Comparison of ENCODE assay signal across 23 mouse cellular contexts in the genomic region with DNA sequence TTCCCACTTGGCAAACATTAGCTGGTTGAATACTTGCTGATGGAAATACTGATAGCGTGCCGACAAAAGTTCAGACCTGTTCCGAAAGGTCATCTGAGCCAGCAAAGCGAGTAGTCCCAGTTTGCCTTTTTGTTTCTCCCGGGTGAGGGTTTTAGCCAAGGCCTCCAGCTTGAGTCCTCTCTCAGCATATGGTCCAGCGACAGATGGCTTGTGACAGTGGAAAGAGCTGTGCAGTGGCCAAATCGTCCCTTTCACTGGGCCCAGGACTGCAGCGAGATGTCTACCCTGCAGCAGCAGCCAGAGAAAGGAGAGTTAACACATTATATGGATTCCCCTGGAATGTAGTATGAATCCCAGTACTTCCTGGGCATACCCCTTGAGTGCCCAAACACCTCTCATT.
DNase-seq lines count a peak whose midpoint lies in the region; ATAC-seq and TF ChIP-seq lines count a peak whose summit lies in the region.
"Had no signal": no experiment of that assay in that cellular context is flagged by ENCODE, and none has a peak within 500 bp of the region (broad histone marks: within the 10 kb centered on the region; RNA-seq: fewer than 3 reads in every experiment).

No protein-coding gene starts in this region.

- intact Hi-C loops in left cerebral cortex, postnatal 4 days (cut with DNase I) = no loop called here
- intact Hi-C loops in left cerebral cortex, postnatal 10 days (cut with DNase I) = no loop called here

- TF ChIP-seq EP300 in stomach, postnatal 0 days (optimal IDR thresholded peaks at IDR 0.05) = no peak

- no peaks in the 10 kb centered on the region for H3K36me3 ChIP-seq in stomach, postnatal 0 days (ENCODE audit: control insufficient read depth, insufficient read depth, low read length)
- H3K36me3 ChIP-seq: embryonic facial prominence, embryonic 10.5 days; forebrain, embryonic 10.5 days; heart, embryonic 15.5 days; hindbrain, embryonic 15.5 days; midbrain, embryonic 13.5 days; neural tube, embryonic 12.5 days had no signal

- peak; percentile 72 for DNase-seq in left cerebral cortex, postnatal 4 days
- DNase-seq in left cerebral cortex, postnatal 10 days (ENCODE audit: extremely low spot score in 1 of 2, low spot score in 2 of 2) = no peak
- peak; percentile 24 for DNase-seq in brain, embryonic 14.5 days (ENCODE audit: low read depth)
- peak; percentile 86 to 89 for DNase-seq in cerebellum, adult 18-20 months
- peak; percentile 80 to 87 for DNase-seq in cerebellum, postnatal 14 days
- DNase-seq in frontal cortex, postnatal 10 days (ENCODE audit: low spot score in 2 of 2) = no peak
- DNase-seq in stomach, postnatal 0 days (ENCODE audit: low spot score) = no peak
- DNase-seq: adrenal gland, postnatal 36 days; forebrain, postnatal 0 days; heart, postnatal 36 days; kidney, postnatal 25 days; lung, embryonic 14.5 days; retina, postnatal 1 day; right cerebral cortex, postnatal 25 days; thymus, postnatal 25 days had no signal

- H3K4me2 ChIP-seq in stomach, postnatal 0 days (replicated peaks; ENCODE audit: low read depth) = no peak overlapping the region
- H3K4me2 ChIP-seq: heart, embryonic 15.5 days; hindbrain, embryonic 15.5 days; lung, embryonic 14.5 days; midbrain, embryonic 13.5 days; neural tube, embryonic 12.5 days had no signal

- TF ChIP-seq CTCF in brain, embryonic 14.5 days (IDR thresholded peaks at IDR 0.05; ENCODE audit: borderline replicate concordance, extremely low read depth, insufficient read depth, insufficient read length) = no peak
- no peak for TF ChIP-seq CTCF in stomach, postnatal 0 days (IDR thresholded peaks at IDR 0.05; ENCODE audit: low read depth)

- H3K9ac ChIP-seq in stomach, postnatal 0 days (ENCODE audit: low read length) = no peak overlapping the region
- H3K9ac ChIP-seq: forebrain, postnatal 0 days; heart, embryonic 15.5 days; hindbrain, embryonic 15.5 days; liver, embryonic 14.5 days; lung, embryonic 14.5 days; midbrain, embryonic 13.5 days; neural tube, embryonic 12.5 days had no signal

- H3K27ac ChIP-seq in stomach, postnatal 0 days (replicated peaks) = no peak overlapping the region
- H3K27ac ChIP-seq: embryonic facial prominence, embryonic 10.5 days; forebrain, embryonic 10.5 days; heart, embryonic 15.5 days; hindbrain, embryonic 15.5 days; liver, embryonic 14.5 days; midbrain, embryonic 13.5 days; neural tube, embryonic 12.5 days had no signal

- ATAC-seq in stomach, postnatal 0 days (ENCODE audit: low FRiP score, low TSS enrichment) = no peak
- ATAC-seq: forebrain, postnatal 0 days; intestine, embryonic 16.5 days; midbrain, embryonic 13.5 days had no signal

- H3K9me3 ChIP-seq in stomach, postnatal 0 days (ENCODE audit: control insufficient read depth, low read length) = no peaks in the 10 kb centered on the region
- H3K9me3 ChIP-seq: embryonic facial prominence, embryonic 10.5 days; forebrain, embryonic 10.5 days; heart, embryonic 15.5 days; hindbrain, embryonic 15.5 days; midbrain, embryonic 13.5 days; neural tube, embryonic 12.5 days had no signal

- H3K4me3 ChIP-seq in stomach, postnatal 0 days (ENCODE audit: low read depth, low read length) = no peak overlapping the region
- H3K4me3 ChIP-seq: embryonic facial prominence, embryonic 10.5 days; forebrain, embryonic 10.5 days; heart, embryonic 15.5 days; hindbrain, embryonic 15.5 days; midbrain, embryonic 13.5 days; neural tube, embryonic 12.5 days had no signal

- no peaks in the 10 kb centered on the region for H3K4me1 ChIP-seq in stomach, postnatal 0 days (replicated peaks; ENCODE audit: control insufficient read depth, insufficient read depth)
- H3K4me1 ChIP-seq: forebrain, embryonic 10.5 days; midbrain, embryonic 13.5 days had no signal

- no peak for TF ChIP-seq POLR2A in brain, embryonic 14.5 days (IDR thresholded peaks at IDR 0.05; ENCODE audit: borderline replicate concordance, extremely low read depth, insufficient read depth, insufficient read length, poor library complexity, severe bottlenecking)

- WGBS in stomach, postnatal 0 days = 70% methylated on average over 8 of the region's 8 CpGs

- H3K27me3 ChIP-seq in stomach, postnatal 0 days (ENCODE audit: control insufficient read depth, insufficient read depth, low read length) = no peaks in the 10 kb centered on the region
- H3K27me3 ChIP-seq: heart, embryonic 15.5 days; hindbrain, embryonic 15.5 days; neural tube, embryonic 12.5 days had no signal

Comparison
In these comparisons a context has a peak if more than half of its experiments do, and no peak if none do; other contexts are left out.
1. DNase-seq: peak in left cerebral cortex, postnatal 4 days (single experiment), brain, embryonic 14.5 days (single experiment), cerebellum, adult 18-20 months (2 of 2) and cerebellum, postnatal 14 days (2 of 2); none in left cerebral cortex, postnatal 10 days (0 of 2), frontal cortex, postnatal 10 days (0 of 2) and stomach, postnatal 0 days (single experiment).